Mouse (Mus musculus) cortical plate, adult 2 months (tissue): ENCODE data around the gene Dkkl1.

Experiments used
- CTCF ChIP-seq: fragments of 200-500 bp; IDR thresholded peaks from 2 replicates; pipeline ENCODE4 v1.5.1; 2011; ENCODE audit warnings: mild to moderate bottlenecking, control low read depth, low read length; ENCODE audit not compliant: insufficient read depth; ENCODE audit errors: extremely low read depth
- POLR2A ChIP-seq: fragments of 200-500 bp; IDR thresholded peaks from 2 replicates; pipeline ENCODE4 v1.6.1; 2011; ENCODE audit warnings: mild to moderate bottlenecking, low read length, control low read depth; ENCODE audit not compliant: insufficient read depth; ENCODE audit errors: extremely low read depth

DNA sequence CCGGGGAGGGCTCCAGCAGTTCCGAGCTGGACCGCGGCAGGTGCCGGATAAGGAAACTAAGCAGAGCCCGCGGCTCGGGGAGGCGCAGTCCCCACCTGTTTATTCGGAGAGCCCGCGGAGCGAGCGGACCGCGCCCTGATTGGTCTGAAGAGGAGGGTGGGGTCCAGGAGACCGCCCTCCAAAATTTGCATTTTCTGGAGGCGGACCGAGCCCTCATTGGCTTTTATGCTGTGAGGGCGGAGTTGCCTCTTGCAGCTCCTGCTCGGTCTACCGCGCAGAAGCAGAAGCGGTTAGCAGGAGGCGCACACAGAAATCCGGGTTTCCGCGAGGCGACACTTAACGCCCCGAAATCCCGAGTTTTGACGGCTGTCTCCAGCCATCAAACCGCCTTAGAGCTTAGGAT is 29.7 kb downstream of the Dkkl1 start:
- TF ChIP-seq POLR2A (peak; percentile 90), CTCF (no peak)
